Mouse (Mus musculus): ENCODE results near the gene Ap1ar. TPM values are rescaled to one million over a fixed set of nuclear protein-coding genes. Genes with fewer than 3 reads are reported as not detected.

Gene Ap1ar
- 72.2 and 73.9 TPM in 2 replicates for polyA plus RNA-seq (2016; fragmentation: Nextera tagmentation; extraction: Ambion mirVana)

DNA sequence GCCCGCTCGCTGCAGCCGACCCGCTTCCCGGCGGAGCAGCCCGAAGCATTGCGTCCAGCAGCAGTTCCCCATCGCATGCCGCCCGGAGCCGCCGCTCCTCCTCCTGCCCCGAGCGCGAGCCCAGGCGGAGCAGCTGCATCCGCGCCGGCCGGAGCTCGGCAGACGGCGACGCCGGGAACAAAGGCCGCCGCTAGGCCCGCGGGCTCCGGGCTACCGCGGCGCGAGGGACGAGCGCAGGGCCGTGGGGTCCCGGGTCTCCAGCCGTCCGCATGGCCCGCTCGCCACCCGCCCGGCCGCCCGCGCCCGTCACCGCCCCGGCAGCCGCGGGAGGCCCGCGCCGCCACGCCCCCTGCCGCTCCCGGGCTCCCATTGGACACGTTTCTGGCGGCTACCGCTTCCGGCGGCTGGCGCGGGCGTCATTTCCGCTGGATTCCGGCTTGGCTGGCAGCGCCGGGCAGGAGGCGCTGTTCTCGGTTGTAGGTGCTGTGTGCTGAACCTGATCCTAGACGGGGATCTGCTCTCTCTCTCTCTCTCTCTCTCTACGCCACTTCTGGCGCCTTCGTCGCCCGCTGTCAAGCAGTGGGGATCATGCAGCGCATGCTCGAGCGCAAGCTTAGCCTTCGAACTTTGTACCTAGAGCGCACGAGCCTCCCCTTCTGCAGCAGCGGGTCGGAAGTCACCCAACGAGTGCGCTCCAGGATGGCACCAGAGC lies at the start of gene Ap1ar:
TSS of gene Ap1ar (minus strand) at position 370 of the 712 bp plus-strand sequence.
- under 1% methylated on average over 68 of the region's 89 CpGs for WGBS
- H3K4me2 ChIP-seq (replicated peaks) = peak within 1 kb of the TSS; percentile 79
- H3K27me3 ChIP-seq = no peaks in the 10 kb centered on the region
- peaks cover 13% of the 10 kb centered on the region for H3K4me1 ChIP-seq
- H3K9me3 ChIP-seq = no peaks in the 10 kb centered on the region
- H3K27ac ChIP-seq = peak within 1 kb of the TSS; percentile 88
- H3K4me3 ChIP-seq = peak within 1 kb of the TSS; percentile 80
- H3K36me3 ChIP-seq = no peaks in the 10 kb centered on the region
- ATAC-seq (ENCODE audit: insufficient number of reproducible peaks, insufficient read depth, low FRiP score, low TSS enrichment) = peak; percentile 94
- peak within 1 kb of the TSS; percentile 84 for H3K9ac ChIP-seq

- H3K27me3 ChIP-seq = no peaks in the 10 kb centered on the region
- H3K9me3 ChIP-seq = no peaks in the 10 kb centered on the region
- no peak overlapping the region for H3K4me2 ChIP-seq (replicated peaks)
- H3K27ac ChIP-seq = no peak overlapping the region
- WGBS = 54% methylated on average over 2 of the region's 2 CpGs
- ATAC-seq (ENCODE audit: insufficient number of reproducible peaks, insufficient read depth, low FRiP score, low TSS enrichment) = no peak
- H3K4me3 ChIP-seq = no peak overlapping the region
- H3K9ac ChIP-seq = no peak overlapping the region
- H3K4me1 ChIP-seq = no peaks in the 10 kb centered on the region
- no peaks in the 10 kb centered on the region for H3K36me3 ChIP-seq
Observed at GRCm38 (mm10) chr3:127881684-127882083, 44.4 kb upstream of the Ap1ar start.

GRCm38 (mm10) chr3:127879968-127880367 lies 42.6 kb upstream of the Ap1ar start:
- no peaks in the 10 kb centered on the region for H3K36me3 ChIP-seq
- no peaks in the 10 kb centered on the region for H3K4me1 ChIP-seq
- H3K4me3 ChIP-seq = no peak overlapping the region
- H3K4me2 ChIP-seq (replicated peaks) = no peak overlapping the region
- 73% methylated on average over 3 of the region's 3 CpGs for WGBS
- no peak overlapping the region for H3K27ac ChIP-seq
- no peaks in the 10 kb centered on the region for H3K9me3 ChIP-seq
- ATAC-seq (ENCODE audit: insufficient number of reproducible peaks, insufficient read depth, low FRiP score, low TSS enrichment) = no peak
- no peak overlapping the region for H3K9ac ChIP-seq
- no peaks in the 10 kb centered on the region for H3K27me3 ChIP-seq

- Histone ChIP-seq H3K4me3 (no peak overlapping the region), H3K36me3 (no peaks in the 10 kb centered on the region), H3K9me3 (no peaks in the 10 kb centered on the region), H3K4me2 (replicated peaks) (no peak overlapping the region), H3K27me3 (no peaks in the 10 kb centered on the region), H3K4me1 (no peaks in the 10 kb centered on the region), H3K27ac (no peak overlapping the region), H3K9ac (no peak overlapping the region)
- ATAC-seq (ENCODE audit: insufficient number of reproducible peaks, insufficient read depth, low FRiP score, low TSS enrichment) = no peak
- 80% methylated on average over 2 of the region's 2 CpGs for WGBS
Observed at GRCm38 (mm10) chr3:127875509-127875908, 38.2 kb upstream of the Ap1ar start.

DNA sequence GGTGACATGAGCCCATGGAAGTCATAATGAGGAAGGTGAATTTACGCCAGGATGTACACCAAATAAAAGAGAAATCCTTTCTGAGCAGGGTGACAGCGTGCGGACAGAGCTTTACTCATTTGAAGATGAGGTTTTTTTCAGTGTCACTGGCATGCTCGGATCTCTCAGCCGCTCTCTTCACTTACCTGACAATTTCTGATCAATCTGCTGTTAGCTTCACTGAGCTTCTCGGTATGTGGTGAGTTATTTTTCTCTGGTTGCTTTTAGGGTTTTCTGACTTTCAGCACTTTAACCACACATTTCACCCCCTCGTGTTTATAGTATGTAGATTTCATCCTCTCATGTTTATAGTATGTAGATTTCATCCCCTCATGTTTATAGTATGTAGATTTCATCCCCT lies 37.7 kb upstream of the Ap1ar start:
- Histone ChIP-seq H3K36me3 (no peaks in the 10 kb centered on the region), H3K9ac (no peak overlapping the region), H3K4me3 (no peak overlapping the region), H3K4me2 (replicated peaks) (no peak overlapping the region), H3K27ac (no peak overlapping the region), H3K9me3 (no peaks in the 10 kb centered on the region), H3K4me1 (no peaks in the 10 kb centered on the region), H3K27me3 (no peaks in the 10 kb centered on the region)
- ATAC-seq (ENCODE audit: insufficient number of reproducible peaks, insufficient read depth, low FRiP score, low TSS enrichment) = no peak
- 90% methylated on average over 7 of the region's 7 CpGs for WGBS

DNA sequence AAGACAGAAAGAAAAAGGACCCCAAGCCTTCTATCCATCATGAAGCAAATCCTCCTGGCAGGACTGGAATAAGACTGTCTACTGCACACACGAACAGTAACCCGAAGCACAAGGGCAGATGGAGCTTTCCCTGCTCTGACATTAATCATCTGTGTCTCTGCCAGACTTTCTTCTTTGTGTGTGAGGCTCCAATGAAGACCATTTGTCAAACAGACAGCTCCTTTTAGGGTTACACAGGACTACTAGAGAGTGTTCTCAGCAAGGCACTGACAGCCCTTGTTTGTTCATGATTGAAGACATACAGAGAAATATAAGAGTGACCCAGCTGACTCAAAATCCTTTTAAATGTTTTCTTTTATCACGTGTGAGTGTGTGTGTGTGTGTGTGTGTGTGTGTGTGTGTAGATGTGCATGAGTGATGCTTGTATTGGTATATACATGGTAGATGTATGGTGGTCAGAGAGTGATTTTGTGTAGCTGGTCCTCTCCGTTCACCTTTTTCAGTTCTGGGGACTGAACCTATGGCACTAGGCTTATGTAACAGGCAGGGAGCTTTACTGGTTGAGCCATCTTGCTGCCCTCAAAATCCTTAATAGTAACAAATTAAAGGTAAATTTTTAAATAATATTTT lies 37.0 kb upstream of the Ap1ar start:
- no peak overlapping the region for H3K27ac ChIP-seq
- H3K9ac ChIP-seq = no peak overlapping the region
- H3K4me3 ChIP-seq = no peak overlapping the region
- no peak overlapping the region for H3K4me2 ChIP-seq (replicated peaks)
- H3K9me3 ChIP-seq = no peaks in the 10 kb centered on the region
- 55% methylated on average over 4 of the region's 4 CpGs for WGBS
- no peaks in the 10 kb centered on the region for H3K4me1 ChIP-seq
- no peak for ATAC-seq (ENCODE audit: insufficient number of reproducible peaks, insufficient read depth, low FRiP score, low TSS enrichment)
- H3K27me3 ChIP-seq = no peaks in the 10 kb centered on the region
- no peaks in the 10 kb centered on the region for H3K36me3 ChIP-seq

DNA sequence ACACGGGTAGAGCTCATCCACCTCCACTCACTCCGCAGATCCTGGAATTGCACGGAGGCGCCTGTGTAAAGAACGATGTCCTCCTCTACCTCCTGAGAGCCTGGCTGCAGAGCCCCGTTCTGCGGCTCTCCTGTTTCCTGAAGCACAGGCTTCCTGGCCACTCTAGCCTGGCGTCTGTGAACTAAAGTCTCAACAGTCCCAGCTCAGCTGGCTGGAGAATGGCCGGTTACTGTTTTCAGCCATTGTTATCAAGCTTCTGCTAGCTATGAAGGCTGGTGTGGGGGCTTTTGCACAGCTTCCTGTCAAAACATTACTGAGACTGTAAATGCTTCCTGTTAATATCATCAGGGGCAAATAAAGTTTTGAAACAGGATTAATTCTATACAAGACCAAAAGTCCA lies 34.3 kb upstream of the Ap1ar start:
- no peaks in the 10 kb centered on the region for H3K27me3 ChIP-seq
- 83% methylated on average over 9 of the region's 9 CpGs for WGBS
- H3K36me3 ChIP-seq = no peaks in the 10 kb centered on the region
- no peak overlapping the region for H3K27ac ChIP-seq
- H3K4me3 ChIP-seq = no peak overlapping the region
- no peaks in the 10 kb centered on the region for H3K9me3 ChIP-seq
- H3K4me2 ChIP-seq (replicated peaks) = no peak overlapping the region
- H3K4me1 ChIP-seq = no peaks in the 10 kb centered on the region
- ATAC-seq (ENCODE audit: insufficient number of reproducible peaks, insufficient read depth, low FRiP score, low TSS enrichment) = no peak
- H3K9ac ChIP-seq = no peak overlapping the region

DNA sequence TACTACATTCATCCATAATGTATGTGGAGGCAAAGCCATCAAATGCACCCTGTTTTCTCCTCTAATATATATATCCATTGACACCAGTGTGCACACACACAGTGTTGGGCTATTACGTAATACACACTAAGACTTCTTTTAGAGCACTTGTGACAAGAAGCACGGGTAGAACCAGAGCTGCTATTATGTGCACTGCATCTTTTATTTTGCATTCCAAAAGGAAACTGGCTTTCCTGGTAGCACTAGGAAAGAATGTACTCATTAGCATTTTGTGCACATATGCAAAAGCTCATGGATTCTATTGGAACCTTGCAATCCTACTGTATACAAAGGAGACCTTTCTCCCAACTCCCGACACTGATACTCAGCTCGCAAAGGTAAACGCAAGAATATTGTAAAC lies 31.6 kb upstream of the Ap1ar start:
- 75% methylated on average over 5 of the region's 5 CpGs for WGBS
- no peak for ATAC-seq (ENCODE audit: insufficient number of reproducible peaks, insufficient read depth, low FRiP score, low TSS enrichment)
- Histone ChIP-seq H3K9ac (no peak overlapping the region), H3K9me3 (no peaks in the 10 kb centered on the region), H3K27me3 (no peaks in the 10 kb centered on the region), H3K4me2 (replicated peaks) (no peak overlapping the region), H3K36me3 (no peaks in the 10 kb centered on the region), H3K4me1 (no peaks in the 10 kb centered on the region), H3K27ac (no peak overlapping the region), H3K4me3 (no peak overlapping the region)

DNA sequence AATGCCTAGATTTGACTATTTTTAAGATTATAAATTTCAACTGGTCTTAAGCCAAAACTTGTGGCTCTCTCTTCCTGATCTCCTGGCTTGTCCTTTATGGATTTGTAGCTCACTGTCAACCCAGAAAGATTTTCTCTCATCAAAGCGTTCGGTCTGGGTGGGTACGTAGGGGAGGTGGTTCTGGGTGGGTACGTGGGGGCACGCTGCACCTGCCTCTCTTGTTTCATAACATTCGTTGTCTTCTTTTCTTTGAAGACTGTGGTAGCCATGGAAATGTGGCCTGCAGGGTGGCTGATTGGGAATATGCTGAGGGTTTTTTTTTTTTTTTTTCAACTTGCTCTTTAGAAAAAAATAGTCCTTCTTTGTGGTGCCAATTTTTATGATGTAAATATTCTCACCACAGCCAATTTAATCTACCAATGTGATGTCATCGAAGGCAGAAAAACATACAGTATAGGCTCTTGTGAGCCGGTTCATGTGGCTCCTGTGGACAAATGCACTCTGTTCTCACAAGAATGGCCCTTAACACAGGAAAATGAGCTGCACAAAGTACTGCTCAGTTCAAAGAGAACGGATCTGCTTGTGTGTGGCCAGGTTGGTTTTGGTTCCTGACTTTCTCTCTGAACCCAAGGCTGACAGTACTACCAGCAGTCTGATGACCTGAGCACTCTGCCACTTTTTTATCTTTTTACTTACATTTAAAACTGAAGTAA lies 30.9 kb upstream of the Ap1ar start:
- WGBS = 81% methylated on average over 9 of the region's 9 CpGs
- no peak for ATAC-seq (ENCODE audit: insufficient number of reproducible peaks, insufficient read depth, low FRiP score, low TSS enrichment)
- no peaks in the 10 kb centered on the region for H3K4me1 ChIP-seq
- H3K9me3 ChIP-seq = no peaks in the 10 kb centered on the region
- H3K9ac ChIP-seq = no peak overlapping the region
- H3K27ac ChIP-seq = no peak overlapping the region
- no peaks in the 10 kb centered on the region for H3K27me3 ChIP-seq
- H3K36me3 ChIP-seq = no peaks in the 10 kb centered on the region
- H3K4me3 ChIP-seq = no peak overlapping the region
- no peak overlapping the region for H3K4me2 ChIP-seq (replicated peaks)

- H3K4me3 ChIP-seq = no peak overlapping the region
- no peak overlapping the region for H3K4me2 ChIP-seq (replicated peaks)
- no peak overlapping the region for H3K9ac ChIP-seq
- H3K36me3 ChIP-seq = no peaks in the 10 kb centered on the region
- 0 out of 2 replicates have a peak, but pooled peaks cover under 1% of the 10 kb centered on the region for H3K9me3 ChIP-seq
- H3K4me1 ChIP-seq = no peaks in the 10 kb centered on the region
- no peaks in the 10 kb centered on the region for H3K27me3 ChIP-seq
- ATAC-seq (ENCODE audit: insufficient number of reproducible peaks, insufficient read depth, low FRiP score, low TSS enrichment) = no peak
- WGBS = 32% methylated on average over 2 of the region's 2 CpGs
- H3K27ac ChIP-seq = no peak overlapping the region
Observed at GRCm38 (mm10) chr3:127864242-127864641, 26.9 kb upstream of the Ap1ar start.

DNA sequence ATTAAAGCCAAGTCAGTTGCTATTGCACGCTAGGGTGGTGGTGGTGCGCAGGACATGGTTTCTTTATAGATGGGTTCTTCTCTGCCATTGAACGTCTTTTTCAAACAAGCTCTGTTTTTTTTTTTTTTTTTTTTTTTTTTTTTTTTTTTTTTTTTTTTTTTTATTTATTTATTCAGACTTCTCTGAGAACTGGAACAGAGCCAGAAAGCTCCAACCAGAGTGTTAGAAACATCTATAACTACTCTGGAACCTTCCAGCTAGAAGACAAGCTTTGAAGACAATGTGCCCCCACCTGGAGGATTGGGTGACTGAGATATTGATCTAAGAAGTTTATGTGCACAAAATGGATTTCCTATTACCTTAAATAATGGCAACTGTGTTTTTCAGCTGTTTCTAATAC lies 26.2 kb upstream of the Ap1ar start:
- H3K4me1 ChIP-seq = no peaks in the 10 kb centered on the region
- 0 out of 2 replicates have a peak, but pooled peaks cover 4% of the 10 kb centered on the region for H3K9me3 ChIP-seq
- WGBS = 77% methylated on average over 3 of the region's 3 CpGs
- H3K36me3 ChIP-seq = no peaks in the 10 kb centered on the region
- ATAC-seq (ENCODE audit: insufficient number of reproducible peaks, insufficient read depth, low FRiP score, low TSS enrichment) = no peak
- no peaks in the 10 kb centered on the region for H3K27me3 ChIP-seq
- H3K4me3 ChIP-seq = no peak overlapping the region
- H3K9ac ChIP-seq = no peak overlapping the region
- no peak overlapping the region for H3K4me2 ChIP-seq (replicated peaks)
- no peak overlapping the region for H3K27ac ChIP-seq

DNA sequence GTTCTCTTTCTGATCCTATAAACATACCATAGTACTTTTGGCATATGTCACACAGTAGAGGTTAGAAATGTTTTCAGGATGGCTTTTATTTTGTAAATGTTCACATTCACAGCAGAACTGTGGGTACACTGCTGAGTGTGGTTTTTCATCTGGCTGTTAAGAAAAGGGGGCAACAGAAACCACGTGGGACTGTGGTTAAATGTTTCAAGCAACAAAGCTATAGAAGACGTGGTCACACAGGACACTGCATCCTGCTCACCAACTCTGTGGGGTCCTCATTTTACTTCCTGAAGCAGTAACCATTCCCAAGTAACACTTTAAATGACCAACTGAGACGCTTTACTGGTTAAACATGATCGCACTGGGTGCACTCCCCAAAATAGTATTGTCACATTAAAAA lies 25.2 kb upstream of the Ap1ar start:
- H3K27ac ChIP-seq = no peak overlapping the region
- no peaks in the 10 kb centered on the region for H3K27me3 ChIP-seq
- no peak for ATAC-seq (ENCODE audit: insufficient number of reproducible peaks, insufficient read depth, low FRiP score, low TSS enrichment)
- H3K4me3 ChIP-seq = no peak overlapping the region
- no peaks in the 10 kb centered on the region for H3K36me3 ChIP-seq
- 71% methylated on average over 4 of the region's 4 CpGs for WGBS
- no peak overlapping the region for H3K9ac ChIP-seq
- no peaks in the 10 kb centered on the region for H3K4me1 ChIP-seq
- H3K9me3 ChIP-seq = 0 out of 2 replicates have a peak, but pooled peaks cover 4% of the 10 kb centered on the region
- H3K4me2 ChIP-seq (replicated peaks) = no peak overlapping the region

Data from embryonic facial prominence, embryonic 12.5 days (tissue).